Mouse (Mus musculus) liver, embryonic 11.5 days (tissue): ENCODE data around the gene Rbfox1. TPM values are rescaled to one million over a fixed set of nuclear protein-coding genes. Genes with fewer than 3 reads are reported as not detected.

Experiments
- ATAC-seq: fragments of 200-750 bp; cut with Nextera tagmentation; replicated peaks from 2 replicates; pipeline ENCODE4 v1.8.0; 2017; ENCODE audit warnings: moderate number of reproducible peaks, mild to moderate bottlenecking, moderate TSS enrichment, moderate library complexity; ENCODE audit not compliant: low FRiP score
- DNase-seq: peaks from one replicate; pipeline ENCODE4 v3.0.0-alpha.2; 2017; ENCODE audit warnings: low spot score
- H3K27ac ChIP-seq: fragments of 300-500 bp; sonication (generic); 2 replicates; pipeline ENCODE4 v1.5.1; 2014; ENCODE audit warnings: mild to moderate bottlenecking, low read depth, low read length, control low read depth
- H3K27me3 ChIP-seq: fragments of 300-500 bp; sonication (generic); replicated peaks from 2 replicates; pipeline ENCODE4 v1.6.1; 2014; ENCODE audit warnings: low read length, mixed read lengths; ENCODE audit not compliant: control insufficient read depth, insufficient read depth
- H3K36me3 ChIP-seq: fragments of 300-500 bp; sonication (generic); 2 replicates; pipeline ENCODE4 v1.6.1; 2014; ENCODE audit warnings: mild to moderate bottlenecking, low read length, moderate library complexity, mixed read lengths; ENCODE audit not compliant: control insufficient read depth, insufficient read depth
- H3K4me1 ChIP-seq: fragments of 300-500 bp; sonication (generic); replicated peaks from 2 replicates; pipeline ENCODE4 v1.6.1; 2014; ENCODE audit warnings: low read length, mixed read lengths; ENCODE audit not compliant: control insufficient read depth, insufficient read depth
- H3K4me2 ChIP-seq: fragments of 300-500 bp; sonication (generic); 2 replicates; pipeline ENCODE4 v1.6.1; 2014; ENCODE audit warnings: mild to moderate bottlenecking, control low read depth, moderate library complexity
- H3K4me3 ChIP-seq: fragments of 300-500 bp; sonication (generic); 2 replicates; pipeline ENCODE4 v1.5.1; 2014; ENCODE audit warnings: low read depth, low read length, control low read depth
- H3K9ac ChIP-seq: fragments of 300-500 bp; sonication (generic); 2 replicates; pipeline ENCODE4 v1.6.1; 2014; ENCODE audit warnings: low read depth, low read length, control low read depth
- H3K9me3 ChIP-seq: fragments of 300-500 bp; sonication (generic); 2 replicates; pipeline ENCODE4 v1.6.1; 2016; ENCODE audit warnings: low read length, inconsistent platforms, mixed read lengths; ENCODE audit not compliant: control insufficient read depth
- WGBS: fragments of 180-500 bp; shearing (Covaris S2); extraction: QIAGEN DNeasy Blood & Tissue Kit; methylation state at CpG from one replicate; pipeline ENCODE4 v1.1.7; 2014; 5-methylcytosine and 5-hydroxymethylcytosine counted together
- polyA plus RNA-seq: library from polyadenylated mRNA; unstranded; fragments of >200 nt; fragmentation: Nextera tagmentation; extraction: Ambion mirVana; gene quantifications from 2 replicates; pipeline ENCODE4 v1.2.1, GENCODE M21; 2014

The Rbfox1 gene
- polyA plus RNA-seq, 1 experiment from 2014 or later, result 1.4 TPM

DNA sequence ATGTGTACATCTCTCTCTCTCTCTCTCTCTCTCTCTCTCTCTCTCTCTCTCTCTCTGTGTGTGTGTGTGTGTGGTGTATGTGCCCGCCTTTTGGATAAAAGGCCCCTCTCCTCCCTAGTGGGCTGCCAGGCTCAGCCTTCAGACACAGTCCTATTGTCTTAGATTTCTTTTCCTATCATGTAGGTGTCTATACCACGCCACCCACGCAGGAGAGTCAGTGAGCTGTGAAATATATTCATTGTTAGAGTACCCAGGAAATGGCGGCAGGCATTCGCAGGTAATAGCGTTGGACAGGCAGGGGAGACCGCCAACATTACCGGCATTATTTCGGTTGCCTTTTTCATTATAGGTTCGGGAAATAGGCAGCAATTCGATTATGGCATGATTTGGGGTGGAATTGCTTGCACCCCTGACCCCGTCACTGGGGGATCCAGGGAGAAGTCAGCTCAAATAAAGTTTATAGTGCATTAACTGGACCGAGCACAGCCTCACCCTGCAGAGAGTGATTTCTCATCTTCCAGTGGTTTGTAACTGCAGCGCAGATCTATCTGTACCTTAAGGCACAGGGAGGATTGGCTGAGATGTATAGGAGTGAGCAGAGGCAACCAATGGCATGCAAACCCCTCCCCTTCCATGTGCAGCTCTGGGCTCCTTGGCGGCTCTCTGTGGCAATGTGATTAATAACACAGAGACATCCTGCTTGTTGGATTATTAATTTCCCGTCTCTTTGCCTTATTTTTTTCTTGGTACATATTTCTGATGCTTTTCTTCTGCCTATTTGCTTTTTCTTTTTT is 1264.1 kb downstream of the Rbfox1 start:
- H3K4me3 ChIP-seq, result no peak overlapping the region
- H3K4me1 ChIP-seq, result 0 out of 2 replicates have a peak, but pooled peaks cover 2% of the 10 kb centered on the region
- 77% methylated on average over 16 of the region's 16 CpGs for WGBS
- H3K9ac ChIP-seq, result no peak overlapping the region
- no peaks in the 10 kb centered on the region for H3K27me3 ChIP-seq
- ATAC-seq (no peak; the same call in 1 of the 2 replicates), DNase-seq (no peak)
- no peaks in the 10 kb centered on the region for H3K9me3 ChIP-seq
- H3K4me2 ChIP-seq, result no peak overlapping the region
- H3K36me3 ChIP-seq, result no peaks in the 10 kb centered on the region
- no peak overlapping the region for H3K27ac ChIP-seq

DNA sequence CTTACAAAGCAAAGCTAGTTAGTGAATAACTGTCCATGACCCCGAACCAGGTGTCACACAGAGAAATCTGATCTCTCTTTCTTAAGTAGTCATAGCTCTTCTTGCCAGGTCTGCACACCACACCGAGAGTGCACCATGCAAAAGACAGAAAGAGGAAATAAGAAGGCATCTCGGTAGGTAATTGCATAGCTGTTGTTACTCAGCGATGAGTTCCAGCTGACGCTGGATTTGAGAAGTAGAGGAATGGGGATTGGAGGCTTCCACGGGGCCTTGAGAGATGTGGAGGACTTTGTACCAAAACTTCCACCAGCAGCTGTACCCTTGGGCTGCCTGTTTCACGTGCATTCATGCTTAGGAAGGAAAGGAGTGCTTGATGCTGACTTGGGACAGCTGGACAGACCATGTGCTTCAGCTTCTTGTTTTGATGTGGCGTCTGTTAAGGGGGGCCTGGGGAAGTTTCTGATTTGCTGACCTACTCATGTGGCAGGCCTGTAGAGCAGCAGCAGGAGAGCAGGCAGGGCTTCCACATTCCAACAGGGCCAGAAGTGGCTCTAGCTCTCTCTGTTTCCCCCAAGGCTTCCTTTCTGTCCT is 1265.1 kb downstream of the Rbfox1 start:
- DNase-seq, result no peak
- Histone ChIP-seq H3K27ac (no peak overlapping the region), H3K9me3 (no peaks in the 10 kb centered on the region), H3K36me3 (no peaks in the 10 kb centered on the region), H3K4me3 (no peak overlapping the region), H3K27me3 (no peaks in the 10 kb centered on the region), H3K4me1 (0 out of 2 replicates have a peak, but pooled peaks cover 2% of the 10 kb centered on the region), H3K9ac (no peak overlapping the region), H3K4me2 (no peak overlapping the region)
- WGBS, result 31% methylated on average over 8 of the region's 8 CpGs
- ATAC-seq, result 0 out of 2 replicates have a peak, but pooled peaks have one; percentile 51

DNA sequence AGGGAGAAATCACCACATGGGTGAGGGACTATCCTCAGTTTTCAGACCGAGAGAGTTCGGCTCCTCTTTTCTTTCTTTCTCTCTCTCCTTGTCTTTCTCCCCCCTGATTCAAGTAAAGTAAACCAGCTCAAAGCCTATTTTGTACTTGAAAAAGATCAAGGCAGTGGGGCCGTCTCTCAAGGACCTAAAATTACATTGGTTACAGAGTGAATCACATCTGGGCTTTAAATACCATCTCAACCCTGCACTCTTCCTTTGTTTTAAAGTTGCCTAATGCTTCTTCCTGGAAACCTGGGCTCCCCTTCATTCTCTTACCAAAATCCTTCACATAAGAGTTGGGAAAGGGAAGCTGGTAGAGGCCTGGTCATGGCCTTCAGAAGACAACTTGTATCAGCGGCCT is 1267.2 kb downstream of the Rbfox1 start:
- Histone ChIP-seq H3K9me3 (no peaks in the 10 kb centered on the region), H3K36me3 (no peaks in the 10 kb centered on the region), H3K9ac (no peak overlapping the region), H3K27ac (no peak overlapping the region), H3K4me1 (0 out of 2 replicates have a peak, but pooled peaks cover 2% of the 10 kb centered on the region), H3K4me2 (no peak overlapping the region), H3K27me3 (no peaks in the 10 kb centered on the region), H3K4me3 (no peak overlapping the region)
- ATAC-seq (no peak), DNase-seq (no peak)
- 86% methylated on average over 4 of the region's 4 CpGs for WGBS

DNA sequence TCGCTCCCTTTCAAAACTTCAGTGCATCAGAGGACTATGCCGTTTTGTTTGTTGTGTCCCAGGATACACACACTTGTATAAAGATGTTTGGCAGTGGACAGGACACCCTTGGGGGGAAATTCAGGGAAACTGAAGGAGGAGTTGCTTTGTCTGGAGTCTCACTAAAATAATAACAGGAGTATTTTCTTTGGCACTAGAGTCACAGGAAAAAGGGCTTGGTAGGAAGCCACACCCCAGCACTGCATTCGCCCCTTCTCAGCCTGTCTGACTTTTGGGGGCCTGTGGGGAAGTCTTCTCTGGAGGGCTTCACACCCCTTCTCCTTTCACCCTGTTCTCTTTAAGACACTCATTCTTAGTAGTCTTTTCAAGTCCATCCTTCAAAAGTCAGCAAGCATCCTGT is 1269.5 kb downstream of the Rbfox1 start:
- no peak overlapping the region for H3K27ac ChIP-seq
- H3K4me2 ChIP-seq, result no peak overlapping the region
- no peak overlapping the region for H3K9ac ChIP-seq
- H3K4me3 ChIP-seq, result no peak overlapping the region
- no peak for ATAC-seq
- 0 out of 2 replicates have a peak, but pooled peaks cover 2% of the 10 kb centered on the region for H3K4me1 ChIP-seq
- no peak for DNase-seq
- H3K9me3 ChIP-seq, result no peaks in the 10 kb centered on the region
- 78% methylated on average over 3 of the region's 3 CpGs for WGBS
- H3K36me3 ChIP-seq, result no peaks in the 10 kb centered on the region
- no peaks in the 10 kb centered on the region for H3K27me3 ChIP-seq

DNA sequence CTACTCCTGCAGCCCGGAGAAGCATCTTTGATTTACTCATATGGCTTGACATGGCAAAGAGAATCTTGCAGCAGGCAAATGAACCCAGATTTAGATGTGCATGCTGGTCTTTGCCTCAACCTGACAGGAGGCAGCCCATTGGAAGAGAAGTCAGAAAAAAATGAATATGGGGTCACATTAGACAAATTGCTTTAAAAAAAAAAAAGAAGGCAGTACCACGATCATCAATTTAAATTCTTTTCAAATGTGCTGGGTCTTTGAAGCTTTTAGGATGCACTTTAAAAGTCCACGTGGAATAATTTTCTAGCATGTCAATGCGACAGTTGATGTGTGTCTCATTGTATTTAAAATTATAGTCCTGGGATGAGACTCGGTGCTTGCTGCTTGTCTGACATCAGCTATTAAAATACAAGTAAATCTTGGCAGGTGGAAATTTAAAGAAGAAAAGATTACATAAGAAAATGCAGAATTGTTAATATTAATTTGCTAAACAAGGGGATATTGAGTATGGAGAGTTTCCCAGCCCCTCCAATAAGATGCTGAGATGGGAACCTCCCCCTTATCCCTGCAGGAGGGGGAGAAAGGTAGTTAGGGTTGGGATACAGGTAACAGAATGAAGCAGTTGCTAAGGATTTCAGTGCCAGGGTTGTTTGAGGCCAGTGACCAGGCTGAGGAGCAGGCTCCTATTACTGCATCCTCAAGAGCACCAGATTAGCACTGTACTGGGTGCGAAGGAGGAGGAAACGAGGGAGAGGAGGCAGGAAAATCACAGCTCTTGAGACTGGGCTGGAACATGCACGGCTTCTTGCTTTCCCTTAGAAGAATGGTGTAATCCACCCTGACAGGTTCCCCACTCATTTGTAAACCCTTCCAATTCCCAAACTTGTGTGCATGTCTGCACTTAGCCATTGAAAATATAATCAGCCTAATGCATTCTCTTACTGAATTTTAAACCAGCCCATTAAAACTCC is 1274.0 kb downstream of the Rbfox1 start:
- H3K27me3 ChIP-seq, result no peaks in the 10 kb centered on the region
- H3K9ac ChIP-seq, result no peak overlapping the region
- H3K4me3 ChIP-seq, result no peak overlapping the region
- no peak overlapping the region for H3K27ac ChIP-seq
- H3K4me1 ChIP-seq, result no peaks in the 10 kb centered on the region
- H3K9me3 ChIP-seq, result no peaks in the 10 kb centered on the region
- ATAC-seq (no peak), DNase-seq (no peak)
- WGBS, result 79% methylated on average over 8 of the region's 8 CpGs
- H3K36me3 ChIP-seq, result no peaks in the 10 kb centered on the region
- H3K4me2 ChIP-seq, result no peak overlapping the region

DNA sequence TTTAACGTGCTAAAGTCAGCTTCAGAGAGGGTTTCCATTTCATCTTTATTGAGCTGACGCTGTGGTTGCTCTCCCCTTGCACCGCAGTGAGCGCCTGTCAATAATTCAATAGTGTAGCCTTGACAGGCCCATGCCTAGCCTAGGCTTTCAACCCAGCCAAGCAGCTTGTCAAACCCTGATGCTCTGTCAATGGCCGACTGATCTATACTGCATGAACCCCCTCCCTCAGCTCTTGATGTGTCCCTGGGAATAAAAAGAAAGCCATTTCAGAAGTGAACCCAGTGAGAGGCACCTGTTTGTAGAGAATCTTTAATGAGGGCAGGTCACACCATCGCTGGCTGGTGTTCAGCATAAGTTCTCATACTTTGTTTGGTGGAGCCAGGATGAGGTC is 1274.7 kb downstream of the Rbfox1 start:
- H3K4me2 ChIP-seq, result no peak overlapping the region
- H3K27me3 ChIP-seq, result no peaks in the 10 kb centered on the region
- no peaks in the 10 kb centered on the region for H3K4me1 ChIP-seq
- H3K4me3 ChIP-seq, result no peak overlapping the region
- H3K9ac ChIP-seq, result no peak overlapping the region
- no peak overlapping the region for H3K27ac ChIP-seq
- ATAC-seq, result no peak
- H3K36me3 ChIP-seq, result no peaks in the 10 kb centered on the region
- no peak for DNase-seq
- no peaks in the 10 kb centered on the region for H3K9me3 ChIP-seq
- WGBS, result 73% methylated on average over 6 of the region's 6 CpGs

DNA sequence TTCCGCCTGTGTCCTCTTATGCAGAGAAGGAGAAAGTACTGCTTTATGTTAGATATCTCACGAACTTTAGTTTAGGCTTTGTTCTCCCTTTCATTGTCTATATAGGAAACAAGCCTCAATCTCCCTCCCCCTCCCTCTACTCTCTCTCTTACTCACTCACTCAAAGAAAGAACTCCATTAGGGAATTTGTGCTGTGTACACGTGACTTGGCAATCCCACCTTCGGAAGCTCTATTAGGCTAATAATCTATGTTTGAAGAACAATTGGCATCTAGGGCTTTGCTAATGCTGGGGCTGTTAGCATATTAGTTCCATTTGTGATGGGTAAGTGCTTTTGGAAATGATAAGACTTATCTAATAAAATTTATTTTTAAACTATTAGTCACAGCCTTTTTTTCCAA is 1277.0 kb downstream of the Rbfox1 start:
- Histone ChIP-seq H3K4me2 (no peak overlapping the region), H3K4me3 (no peak overlapping the region), H3K36me3 (no peaks in the 10 kb centered on the region), H3K4me1 (no peaks in the 10 kb centered on the region), H3K27ac (no peak overlapping the region), H3K27me3 (no peaks in the 10 kb centered on the region), H3K9me3 (no peaks in the 10 kb centered on the region), H3K9ac (no peak overlapping the region)
- WGBS, result 82% methylated on average over 4 of the region's 4 CpGs
- DNase-seq (no peak), ATAC-seq (no peak)

DNA sequence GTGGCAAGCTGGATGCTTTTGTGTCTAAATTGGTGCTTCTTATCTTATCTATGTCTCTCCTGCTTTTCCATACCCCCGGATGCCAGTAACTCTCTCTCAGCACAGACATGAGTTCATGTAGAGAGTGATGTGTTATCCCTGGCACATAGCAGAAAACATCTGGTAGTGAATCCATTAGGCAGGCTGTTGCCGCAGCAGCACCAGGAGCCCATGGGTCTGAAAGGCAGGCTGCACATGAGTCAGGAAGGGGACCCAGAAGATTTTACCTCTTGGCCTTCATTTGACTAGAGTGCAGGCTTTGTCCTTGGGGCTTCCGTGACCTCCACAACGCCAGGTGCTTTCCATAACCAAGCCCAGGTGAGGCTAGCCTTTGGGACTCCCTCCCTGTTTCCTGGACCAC is 1278.5 kb downstream of the Rbfox1 start:
- 69% methylated on average over 4 of the region's 4 CpGs for WGBS
- H3K9ac ChIP-seq, result no peak overlapping the region
- no peaks in the 10 kb centered on the region for H3K36me3 ChIP-seq
- H3K9me3 ChIP-seq, result no peaks in the 10 kb centered on the region
- no peak overlapping the region for H3K4me3 ChIP-seq
- no peaks in the 10 kb centered on the region for H3K27me3 ChIP-seq
- DNase-seq (no peak), ATAC-seq (no peak)
- H3K4me1 ChIP-seq, result no peaks in the 10 kb centered on the region
- H3K27ac ChIP-seq, result no peak overlapping the region
- H3K4me2 ChIP-seq, result no peak overlapping the region
